Mouse (Mus musculus) limb, embryonic 11.5 days (tissue): ENCODE results near the gene Dennd4a. TPM values are rescaled to one million over a fixed set of nuclear protein-coding genes. Genes with fewer than 3 reads are reported as not detected.

Source experiments
- ATAC-seq: fragments of 200-750 bp; cut with Nextera tagmentation; 2 replicates; pipeline ENCODE4 v1.8.0; 2017; ENCODE audit warnings: low read depth; ENCODE audit not compliant: insufficient number of reproducible peaks, low FRiP score, low TSS enrichment
- DNase-seq: peaks from one replicate; pipeline ENCODE4 v3.0.0-alpha.2; 2015; ENCODE audit warnings: low spot score
- H3K27ac ChIP-seq: fragments of 300-500 bp; sonication (generic); replicated peaks from 2 replicates; pipeline ENCODE4 v1.5.1; 2014; ENCODE audit warnings: low read depth, mild to moderate bottlenecking, low read length
- H3K27me3 ChIP-seq: fragments of 300-500 bp; sonication (generic); 2 replicates; pipeline ENCODE4 v1.6.1; 2014; ENCODE audit warnings: mild to moderate bottlenecking, low read length, mixed read lengths; ENCODE audit not compliant: control insufficient read depth, insufficient read depth
- H3K36me3 ChIP-seq: fragments of 300-500 bp; sonication (generic); 2 replicates; pipeline ENCODE4 v1.6.1; 2014; ENCODE audit warnings: mild to moderate bottlenecking, low read length, moderate library complexity, mixed read lengths; ENCODE audit not compliant: control insufficient read depth, insufficient read depth
- H3K4me1 ChIP-seq: fragments of 300-500 bp; sonication (generic); 2 replicates; pipeline ENCODE4 v1.6.1; 2014; ENCODE audit warnings: low read length, mixed read lengths; ENCODE audit not compliant: control insufficient read depth, insufficient read depth
- H3K4me2 ChIP-seq: fragments of 300-500 bp; sonication (generic); 2 replicates; pipeline ENCODE4 v1.6.1; 2014; ENCODE audit warnings: low read depth, mild to moderate bottlenecking, moderate library complexity; ENCODE audit not compliant: severe bottlenecking
- H3K4me3 ChIP-seq: fragments of 300-500 bp; sonication (generic); 2 replicates; pipeline ENCODE4 v1.5.1; 2014; ENCODE audit warnings: low read depth, low read length
- H3K9ac ChIP-seq: fragments of 300-500 bp; sonication (generic); 2 replicates; pipeline ENCODE4 v1.6.1; 2014; ENCODE audit warnings: mild to moderate bottlenecking, low read length
- H3K9me3 ChIP-seq: fragments of 300-500 bp; sonication (generic); 2 replicates; pipeline ENCODE4 v1.6.1; 2016; ENCODE audit warnings: low read length; ENCODE audit not compliant: control insufficient read depth
- WGBS: fragments of 180-500 bp; shearing (Covaris S2); extraction: QIAGEN DNeasy Blood & Tissue Kit; methylation state at CpG from one replicate; pipeline ENCODE4 v1.1.7; 2014; 5-methylcytosine and 5-hydroxymethylcytosine counted together
- polyA plus RNA-seq: library from polyadenylated mRNA; unstranded; fragments of >200 nt; fragmentation: Nextera tagmentation; extraction: Ambion mirVana; gene quantifications from 2 replicates; pipeline ENCODE4 v1.2.1, GENCODE M21; 2014

The Dennd4a gene
- polyA plus RNA-seq, 1 experiment from 2014 or later: 6.3 TPM

DNA sequence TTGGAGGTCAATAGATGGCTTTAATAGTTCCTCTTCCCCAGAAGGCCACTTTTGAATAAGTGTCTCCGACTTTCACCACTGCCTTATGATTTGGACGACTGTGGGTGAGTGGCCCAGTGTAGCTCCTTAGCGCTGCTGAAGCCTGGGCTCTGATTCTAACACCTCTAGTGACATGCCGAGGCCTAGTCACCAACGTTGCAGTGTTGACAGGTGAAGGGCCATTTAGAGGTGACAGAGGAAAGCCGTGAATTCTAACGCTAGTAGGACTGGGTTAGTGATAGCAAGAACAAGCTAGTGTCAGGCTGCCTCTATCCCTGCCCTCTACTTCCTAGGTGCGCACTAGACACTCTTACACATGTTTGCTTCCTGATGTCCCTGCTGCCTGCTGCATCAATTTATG lies 37.9 kb upstream of the Dennd4a start:
- Histone ChIP-seq H3K4me3 (no peak overlapping the region), H3K27me3 (no peaks in the 10 kb centered on the region), H3K9ac (no peak overlapping the region), H3K36me3 (no peaks in the 10 kb centered on the region), H3K27ac (no peak overlapping the region), H3K4me1 (no peaks in the 10 kb centered on the region), H3K4me2 (no peak overlapping the region), H3K9me3 (no peaks in the 10 kb centered on the region)
- WGBS: 63% methylated on average over 8 of the region's 8 CpGs
- DNase-seq (no peak), ATAC-seq (no peak)

DNA sequence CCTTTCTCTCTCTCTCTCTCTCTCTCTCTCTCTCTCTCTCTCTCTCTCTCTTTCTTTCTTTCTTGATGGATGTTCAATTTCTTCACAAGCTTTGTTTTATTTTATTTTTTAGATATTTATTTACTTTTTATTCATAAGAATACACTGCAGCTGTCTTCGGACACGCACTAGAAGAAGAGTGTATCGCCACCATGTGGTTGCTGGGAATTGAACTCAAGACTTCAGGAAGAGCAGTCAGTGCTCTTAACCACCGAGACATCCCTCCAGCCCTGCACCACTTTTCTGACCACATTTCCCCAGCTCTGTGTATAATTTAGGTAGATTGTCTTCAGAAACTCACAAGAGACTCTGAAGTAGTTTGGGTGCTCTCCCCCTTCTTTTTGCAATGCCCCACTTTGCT lies 37.2 kb upstream of the Dennd4a start:
- no peaks in the 10 kb centered on the region for H3K27me3 ChIP-seq
- no peak overlapping the region for H3K4me3 ChIP-seq
- DNase-seq (no peak), ATAC-seq (no peak)
- H3K36me3 ChIP-seq: no peaks in the 10 kb centered on the region
- no peak overlapping the region for H3K4me2 ChIP-seq
- H3K4me1 ChIP-seq: no peaks in the 10 kb centered on the region
- H3K9me3 ChIP-seq: no peaks in the 10 kb centered on the region
- no peak overlapping the region for H3K9ac ChIP-seq
- WGBS: 72% methylated on average over 4 of the region's 4 CpGs
- H3K27ac ChIP-seq: no peak overlapping the region

DNA sequence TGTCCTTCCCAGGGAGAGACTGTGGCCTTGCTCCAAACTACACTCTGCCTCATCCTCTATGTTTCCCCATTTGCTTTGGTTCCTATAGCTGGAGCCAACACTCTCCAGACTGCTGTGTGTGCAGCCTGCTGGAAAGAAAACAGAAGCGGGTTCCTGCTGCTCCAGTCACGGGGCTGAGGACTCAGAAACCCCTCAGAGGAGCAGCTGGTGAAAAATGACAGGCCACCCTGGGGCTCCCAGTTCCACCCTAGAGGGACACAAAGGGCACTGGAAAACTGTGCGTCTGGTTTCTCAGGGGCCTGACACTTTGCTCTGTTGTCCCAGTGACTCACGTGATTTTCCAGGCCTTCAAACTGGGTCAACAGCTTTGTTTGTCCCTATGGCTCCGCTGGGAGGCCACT lies 36.7 kb upstream of the Dennd4a start:
- Histone ChIP-seq H3K4me1 (no peaks in the 10 kb centered on the region), H3K9ac (no peak overlapping the region), H3K9me3 (no peaks in the 10 kb centered on the region), H3K27me3 (no peaks in the 10 kb centered on the region), H3K4me3 (no peak overlapping the region), H3K27ac (no peak overlapping the region), H3K36me3 (no peaks in the 10 kb centered on the region), H3K4me2 (no peak overlapping the region)
- no peak for ATAC-seq
- WGBS: 55% methylated on average over 5 of the region's 5 CpGs
- no peak for DNase-seq

DNA sequence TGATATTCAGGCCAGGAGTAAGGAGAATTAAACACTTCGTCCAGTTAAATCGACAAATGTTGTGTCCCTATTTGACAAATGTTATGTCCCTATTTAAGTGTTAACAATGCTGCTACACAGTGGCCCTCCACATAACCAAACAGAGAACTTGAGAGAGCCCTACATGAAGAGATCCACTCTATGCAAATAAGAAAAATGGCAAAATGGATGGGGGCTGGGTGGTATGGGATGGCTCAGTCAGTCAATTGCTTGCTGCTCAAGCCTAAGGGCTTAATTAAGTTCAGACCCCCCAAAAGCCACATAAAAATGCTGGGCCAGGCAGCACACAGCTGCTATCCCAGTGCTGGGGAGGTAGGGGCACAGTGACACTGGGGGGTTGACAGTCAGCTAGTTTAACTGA lies 36.3 kb upstream of the Dennd4a start:
- Histone ChIP-seq H3K27ac (no peak overlapping the region), H3K9ac (no peak overlapping the region), H3K36me3 (no peaks in the 10 kb centered on the region), H3K4me3 (no peak overlapping the region), H3K4me2 (no peak overlapping the region), H3K27me3 (no peaks in the 10 kb centered on the region), H3K9me3 (no peaks in the 10 kb centered on the region), H3K4me1 (no peaks in the 10 kb centered on the region)
- ATAC-seq (no peak), DNase-seq (no peak)
- 91% methylated on average over 2 of the region's 2 CpGs for WGBS

DNA sequence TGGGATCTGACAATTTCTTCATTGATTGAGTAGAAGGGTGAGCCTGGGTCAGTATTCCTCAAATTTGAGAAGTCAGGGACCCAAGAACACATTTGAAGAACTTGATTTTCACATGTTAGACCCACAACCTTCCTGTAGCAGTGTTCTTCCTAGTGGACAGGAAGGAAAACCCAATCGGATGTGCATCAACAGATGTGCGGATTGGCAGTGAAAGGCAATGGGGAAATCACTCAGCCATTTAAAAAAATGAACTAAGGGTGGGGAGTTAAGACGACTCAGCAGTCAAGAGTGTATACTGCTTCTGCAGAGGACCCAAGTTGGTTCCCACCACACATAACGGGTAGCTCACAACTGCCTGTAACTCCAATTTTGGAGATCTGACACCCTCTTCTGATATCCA lies 35.6 kb upstream of the Dennd4a start:
- no peak overlapping the region for H3K4me3 ChIP-seq
- 89% methylated on average over 4 of the region's 4 CpGs for WGBS
- DNase-seq: no peak
- H3K9me3 ChIP-seq: no peaks in the 10 kb centered on the region
- H3K36me3 ChIP-seq: no peaks in the 10 kb centered on the region
- ATAC-seq: no peak
- no peak overlapping the region for H3K9ac ChIP-seq
- no peak overlapping the region for H3K27ac ChIP-seq
- H3K4me1 ChIP-seq: no peaks in the 10 kb centered on the region
- H3K27me3 ChIP-seq: no peaks in the 10 kb centered on the region
- no peak overlapping the region for H3K4me2 ChIP-seq

DNA sequence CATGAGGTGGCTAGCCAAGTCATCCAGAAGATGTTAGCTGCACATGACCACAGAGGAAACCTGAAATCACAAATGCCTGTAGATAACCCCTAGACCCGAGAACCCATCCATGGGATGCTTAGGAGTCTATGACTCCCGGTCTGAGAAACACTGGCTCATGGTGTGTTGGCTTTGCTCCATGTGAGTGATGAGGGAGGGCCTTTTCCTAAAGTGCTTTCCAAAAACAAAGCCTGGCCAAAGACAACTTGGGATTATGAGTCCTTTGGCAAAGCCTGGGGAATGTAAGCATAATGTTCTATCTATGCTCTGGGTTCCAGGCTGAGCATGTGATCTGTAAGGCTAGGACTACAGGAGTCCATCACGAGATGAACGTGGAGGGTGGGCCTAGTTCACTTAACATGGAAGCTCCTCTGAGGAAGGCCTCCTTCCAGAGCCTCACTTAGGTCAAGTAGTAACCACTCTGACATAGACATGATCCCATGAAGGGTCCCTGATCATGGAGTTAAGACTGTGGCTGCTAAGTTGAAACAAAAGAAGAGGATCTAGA lies 33.6 kb upstream of the Dennd4a start:
- Histone ChIP-seq H3K4me1 (no peaks in the 10 kb centered on the region), H3K4me3 (no peak overlapping the region), H3K4me2 (no peak overlapping the region), H3K27me3 (no peaks in the 10 kb centered on the region), H3K27ac (no peak overlapping the region), H3K9ac (no peak overlapping the region), H3K36me3 (no peaks in the 10 kb centered on the region), H3K9me3 (no peaks in the 10 kb centered on the region)
- WGBS: 86% methylated on average over 4 of the region's 4 CpGs
- DNase-seq: no peak
- no peak for ATAC-seq

DNA sequence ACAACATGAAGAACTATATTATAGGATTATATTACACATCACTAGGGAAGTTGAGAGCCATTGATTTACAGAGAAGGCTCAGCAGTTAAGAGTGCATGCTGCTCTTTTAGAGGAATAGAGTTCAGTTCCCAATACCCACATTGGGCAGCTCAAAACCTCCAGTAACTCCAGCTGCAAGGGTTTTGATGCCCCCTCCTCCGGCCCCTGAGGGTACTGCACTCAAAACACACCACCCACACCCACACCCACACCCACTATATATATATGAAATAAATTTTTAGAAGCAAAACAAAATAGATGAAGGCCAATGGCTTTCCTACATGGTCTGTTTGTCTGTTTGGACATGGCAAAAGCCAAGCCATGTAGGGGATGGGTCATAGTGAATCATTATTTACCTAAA lies 33.0 kb upstream of the Dennd4a start:
- ATAC-seq: no peak
- no peak for DNase-seq

DNA sequence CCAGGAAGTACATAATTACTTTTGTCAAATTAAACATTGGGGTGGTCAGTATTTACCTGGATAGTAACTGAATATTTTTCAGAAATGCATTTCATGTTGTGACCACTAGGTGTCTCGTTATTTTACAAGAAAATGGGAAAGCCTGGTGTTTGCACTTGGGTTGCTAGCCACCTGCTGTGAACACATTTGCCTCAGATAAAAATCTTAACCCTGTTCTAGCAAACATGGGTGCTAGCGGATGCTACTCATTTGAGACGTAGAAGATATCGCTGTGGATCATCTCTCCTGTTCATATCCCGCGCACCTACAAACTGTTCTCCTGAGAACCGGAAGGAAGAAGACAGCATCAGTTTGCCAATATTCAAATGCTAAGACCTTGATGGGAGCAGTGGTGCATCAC lies 31.5 kb upstream of the Dennd4a start:
- no peaks in the 10 kb centered on the region for H3K36me3 ChIP-seq
- 49% methylated on average over 7 of the region's 7 CpGs for WGBS
- H3K4me2 ChIP-seq: no peak overlapping the region
- H3K9me3 ChIP-seq: no peaks in the 10 kb centered on the region
- H3K9ac ChIP-seq: no peak overlapping the region
- no peak overlapping the region for H3K4me3 ChIP-seq
- ATAC-seq: no peak
- no peaks in the 10 kb centered on the region for H3K27me3 ChIP-seq
- H3K4me1 ChIP-seq: no peaks in the 10 kb centered on the region
- DNase-seq: no peak
- no peak overlapping the region for H3K27ac ChIP-seq

More for the DNA sequence above, 33.0 kb upstream of the Dennd4a start:
- no peak overlapping the region for H3K4me3 ChIP-seq
- no peaks in the 10 kb centered on the region for H3K27me3 ChIP-seq
- H3K36me3 ChIP-seq: no peaks in the 10 kb centered on the region
- H3K4me1 ChIP-seq: no peaks in the 10 kb centered on the region
- no peak overlapping the region for H3K27ac ChIP-seq
- no peak overlapping the region for H3K4me2 ChIP-seq
- H3K9ac ChIP-seq: no peak overlapping the region
- WGBS: 77% methylated on average over 1 of the region's 1 CpGs
- no peaks in the 10 kb centered on the region for H3K9me3 ChIP-seq

DNA sequence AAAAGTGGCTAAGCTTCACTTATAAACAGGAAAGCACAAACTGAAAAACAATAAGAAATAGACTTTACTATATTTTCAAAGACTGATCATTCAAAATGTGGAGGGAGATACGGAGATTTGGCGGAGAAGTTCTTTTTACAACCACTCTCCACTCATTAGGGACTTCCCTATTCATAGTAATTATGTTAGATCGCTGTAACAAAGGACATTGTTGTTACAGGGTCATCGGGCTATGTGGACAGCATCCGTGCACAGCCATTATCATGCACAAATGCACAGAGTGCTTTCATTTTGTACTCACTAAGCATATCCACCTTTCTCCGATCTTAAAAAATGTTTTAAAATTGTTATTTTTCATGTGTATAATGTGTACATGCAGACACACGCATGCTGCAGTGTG lies 27.6 kb upstream of the Dennd4a start:
- Histone ChIP-seq H3K4me2 (no peak overlapping the region), H3K9me3 (no peaks in the 10 kb centered on the region), H3K4me1 (no peaks in the 10 kb centered on the region), H3K9ac (no peak overlapping the region), H3K27ac (no peak overlapping the region), H3K36me3 (no peaks in the 10 kb centered on the region), H3K27me3 (no peaks in the 10 kb centered on the region), H3K4me3 (no peak overlapping the region)
- 89% methylated on average over 7 of the region's 7 CpGs for WGBS
- ATAC-seq (no peak), DNase-seq (no peak)
